Mouse (Mus musculus) left cerebral cortex, adult 2 months (tissue): Measurements from ENCODE around the gene Upk1b. TPM values are rescaled to one million over a fixed set of nuclear protein-coding genes. Genes with fewer than 3 reads are reported as not detected.
A peak's percentile ranks its signal among the peaks of the same experiment; 100 is the strongest.

Experiments
- DNase-seq, 2 experiments: peaks; one replicate each; pipeline ENCODE4 v3.0.0; 2021 to 2022; ENCODE audit warnings: low spot score in 2 of 2, mixed read lengths in 1 of 2; ENCODE audit errors: extremely low spot score in 1 of 2
- H3K27ac ChIP-seq: fragments of 200-600 bp; 2 replicates; pipeline ENCODE4 v1.8.1; 2022
- H3K4me3 ChIP-seq: fragments of 200-600 bp; 2 replicates; pipeline ENCODE4 v1.8.1; 2022
- CTCF ChIP-seq: fragments of 200-600 bp; IDR thresholded peaks from 2 replicates; pipeline ENCODE4 v1.8.1; 2022; ENCODE audit warnings: antibody characterized with exemption, mild to moderate bottlenecking, moderate library complexity
- intact Hi-C: fragments of 180-260 bp; cut with DNase I; formaldehyde crosslinking; loops from one replicate; pipeline ENCODE4 v1.15.1; 2025
- total RNA-seq, 2 experiments: library from RNA; stranded (reverse); gene quantifications; 2 replicates each; pipeline ENCODE4 v1.2.3; 2021

The Upk1b gene
- total RNA-seq, 2 experiments from 2014 or later: 1.4 to 1.7 TPM

GRCm38 (mm10) chr16:38730921-38731320 is 69.2 kb downstream of the Upk1b start:
- intact Hi-C loops: loop anchor here (10.0 kb wide), 1 partner anchor 84 kb away; no protein-coding TSS in a partner anchor
- no peak overlapping the region for H3K27ac ChIP-seq
- no peak for DNase-seq
- TF ChIP-seq CTCF: no peak
- H3K4me3 ChIP-seq: no peak overlapping the region

GRCm38 (mm10) chr16:38729610-38730288 is 70.4 kb downstream of the Upk1b start:
- peak in 1 of 2 experiments; percentile 24 for DNase-seq
- Histone ChIP-seq H3K4me3 (peak overlapping the region; percentile 26), H3K27ac (peak overlapping the region; percentile 56)
- TF ChIP-seq CTCF: peak; percentile 90
- intact Hi-C loops: loop anchor here (1.0 to 10.0 kb wide), 3 partner anchors 85 to 193 kb away; no protein-coding TSS in a partner anchor

GRCm38 (mm10) chr16:38729139-38729538 is 71.0 kb downstream of the Upk1b start:
- no peak for TF ChIP-seq CTCF
- DNase-seq: no peak
- intact Hi-C loops: loop anchor here (1.0 to 10.0 kb wide), 2 partner anchors 104 to 193 kb away; no protein-coding TSS in a partner anchor

GRCm38 (mm10) chr16:38728576-38729132 is 71.5 kb downstream of the Upk1b start:
- Histone ChIP-seq H3K27ac (no peak overlapping the region), H3K4me3 (no peak overlapping the region)
- TF ChIP-seq CTCF: no peak
- intact Hi-C loops: loop anchor here (1.0 to 10.0 kb wide), 2 partner anchors 104 to 192 kb away; no protein-coding TSS in a partner anchor
- DNase-seq: no peak

More at GRCm38 (mm10) chr16:38729139-38729538, 71.0 kb downstream of the Upk1b start:
- Histone ChIP-seq H3K27ac (no peak overlapping the region), H3K4me3 (no peak overlapping the region)

GRCm38 (mm10) chr16:38724974-38725373 is 75.2 kb downstream of the Upk1b start:
- Histone ChIP-seq H3K27ac (peak overlapping the region; percentile 24; the same call in 1 of the 2 replicates), H3K4me3 (no peak overlapping the region)
- intact Hi-C loops: loop anchor here (10.0 kb wide), 1 partner anchor 100 kb away; no protein-coding TSS in a partner anchor
- DNase-seq: peak in 1 of 2 experiments; percentile 6
- no peak for TF ChIP-seq CTCF

GRCm38 (mm10) chr16:38724256-38724655 is 75.9 kb downstream of the Upk1b start:
- TF ChIP-seq CTCF: no peak
- H3K4me3 ChIP-seq: 0 out of 2 replicates have a peak overlapping the region, but pooled peaks have one; percentile 3
- intact Hi-C loops: loop anchor here (10.0 kb wide), 1 partner anchor 99 kb away; no protein-coding TSS in a partner anchor
- peak in 1 of 2 experiments; percentile 9 for DNase-seq
- H3K27ac ChIP-seq: peak overlapping the region; percentile 75

Other genes with a start within 250 kb of the Upk1b start
- 10 to 100 TPM; 23.5 to 24.9 TPM for gene Tmem39a, start 241.6 kb downstream of the Upk1b start, total RNA-seq
- gene Arhgap31, start 87.1 kb downstream of the Upk1b start, total RNA-seq: 10 to 100 TPM; 19.1 to 20.6 TPM
- gene B4galt4, start 58.1 kb downstream of the Upk1b start, total RNA-seq: 10 to 100 TPM; 21.4 to 23.3 TPM
- gene 4930435E12Rik, start 28.4 kb upstream of the Upk1b start, total RNA-seq: not detected
- 10 to 100 TPM; 37.7 to 49.5 TPM for gene Igsf11, start 92.3 kb upstream of the Upk1b start, total RNA-seq